Mouse (Mus musculus): ENCODE data around the gene B3galt2.
A peak's percentile ranks its signal among the peaks of the same experiment; 100 is the strongest.
"Not testable (repeated sequence)": the region's sequence is repeated elsewhere in the genome, so short reads cannot be mapped to it uniquely, and the experiment has no call there.

B3galt2 gene

DNA sequence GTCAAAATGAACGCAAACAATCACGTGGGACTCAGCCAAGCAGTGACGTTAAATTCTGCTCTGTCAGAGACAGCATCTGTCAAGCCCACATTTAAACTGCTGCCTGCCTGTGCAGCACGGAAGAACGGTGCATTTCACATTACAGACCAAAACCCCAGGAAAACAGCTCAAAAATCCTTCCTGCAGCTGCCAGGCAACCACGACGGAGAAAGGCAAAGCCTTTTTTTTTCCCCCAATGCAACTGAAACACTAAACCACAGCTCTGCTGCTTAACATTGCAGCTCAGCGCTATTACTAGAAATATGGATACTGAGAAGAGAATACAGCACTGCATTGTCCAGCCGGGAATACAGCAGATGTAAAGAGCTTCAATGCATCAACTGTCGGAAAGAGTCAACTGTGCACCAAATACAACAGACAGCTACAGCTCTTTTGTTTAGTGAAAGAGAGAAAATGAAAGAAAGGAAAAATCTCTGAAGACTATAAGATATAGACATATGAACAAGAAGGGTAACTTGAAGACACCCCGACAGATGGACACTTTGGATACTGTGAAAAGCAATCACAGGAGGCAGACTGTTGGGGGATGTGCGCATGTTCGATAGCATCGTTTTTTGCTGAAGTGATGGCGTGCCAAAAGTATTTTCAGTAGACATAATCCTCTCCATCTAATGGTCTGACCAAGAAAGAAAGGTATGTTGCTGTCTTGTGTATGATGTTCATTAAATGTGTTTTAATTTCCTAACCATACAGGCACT is at the start of gene B3galt2:
Gene B3galt2 (plus strand): TSS at position 15 of the 758 bp plus-strand sequence.
- DNase-seq, result no peak

DNA sequence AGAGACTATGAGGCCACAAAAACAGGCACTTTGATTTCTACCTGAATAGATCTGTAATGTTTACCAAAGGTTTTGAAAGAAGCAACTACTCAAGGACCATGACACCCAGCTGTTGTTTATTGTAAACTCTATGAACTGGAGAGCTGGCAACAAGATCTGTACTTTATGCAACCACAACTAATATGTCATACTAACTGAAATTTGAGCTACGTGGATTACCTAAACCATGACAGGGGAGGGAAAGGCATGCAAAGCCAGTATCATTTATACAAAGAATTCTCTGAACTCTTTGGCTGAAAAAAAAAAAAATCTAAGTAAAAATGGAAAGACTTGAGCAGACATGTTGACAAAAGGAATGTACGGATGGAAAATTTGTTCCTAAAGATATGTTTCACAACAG is 43.6 kb upstream of the B3galt2 start:
- no peak for DNase-seq

GRCm38 (mm10) chr1:143608911-143609310 is 31.6 kb upstream of the B3galt2 start:
- DNase-seq, result no peak

- no peak for DNase-seq
Measured at GRCm38 (mm10) chr1:143612901-143613300, 27.6 kb upstream of the B3galt2 start.

DNA sequence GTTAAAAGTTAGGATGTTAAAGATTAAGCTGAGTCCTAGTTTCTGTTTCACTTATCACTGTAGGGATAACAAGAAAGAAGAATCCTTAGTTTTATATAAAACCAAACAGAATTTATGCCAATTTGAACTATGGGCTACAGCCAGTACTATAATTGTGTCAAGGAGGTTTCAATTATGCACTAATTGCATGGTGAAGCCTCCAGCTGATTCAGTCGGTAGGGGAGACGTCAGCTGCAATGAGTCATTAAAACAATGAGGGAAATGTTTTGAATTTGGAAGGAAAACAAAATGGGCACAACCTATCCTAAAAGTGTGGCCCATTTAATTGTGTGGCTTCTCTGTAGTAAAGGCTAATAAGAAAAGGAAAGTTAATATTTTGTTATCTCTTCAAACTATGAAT is 20.7 kb upstream of the B3galt2 start:
- no peak for DNase-seq

- DNase-seq, result no peak
Measured at GRCm38 (mm10) chr1:143621930-143622329, 18.5 kb upstream of the B3galt2 start.

GRCm38 (mm10) chr1:143622634-143623033 is 17.8 kb upstream of the B3galt2 start:
- no peak for DNase-seq

GRCm38 (mm10) chr1:143631337-143631736 is 9.1 kb upstream of the B3galt2 start:
- DNase-seq, result no peak

- no peak for DNase-seq
Measured at GRCm38 (mm10) chr1:143632361-143632760, 8.1 kb upstream of the B3galt2 start.

DNA sequence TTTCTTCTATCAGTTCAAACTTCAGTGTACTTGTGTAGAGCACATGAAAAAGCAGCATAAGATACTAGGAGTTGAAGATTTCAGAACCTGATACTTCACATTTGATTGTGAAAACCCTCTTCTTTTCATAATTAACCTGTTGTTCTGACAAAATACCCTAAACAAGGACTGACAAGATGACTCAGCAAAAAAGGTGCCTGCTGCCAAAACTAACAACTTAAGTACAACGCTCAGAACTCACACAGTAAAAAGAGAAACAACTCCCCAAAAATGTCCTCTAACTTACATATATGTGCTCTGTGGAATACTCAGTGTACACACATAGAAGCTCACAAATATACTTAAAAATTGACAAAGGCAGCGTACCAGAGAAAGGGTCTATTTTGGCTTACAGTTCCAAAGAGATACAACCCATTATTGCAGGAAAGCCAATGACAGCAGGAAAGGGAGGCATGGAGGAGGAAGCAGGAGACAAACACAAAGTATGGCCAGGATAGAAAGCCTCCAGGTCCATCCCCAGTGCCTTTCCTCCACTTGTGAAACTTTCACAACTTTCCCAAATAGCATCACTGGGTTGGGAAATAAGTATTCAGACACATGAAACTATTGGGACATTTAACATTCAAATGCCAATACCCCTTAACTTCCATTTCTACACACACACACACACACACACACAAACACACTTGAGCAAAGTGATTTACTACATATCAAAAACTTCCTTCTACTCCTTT is 7.4 kb upstream of the B3galt2 start:
- no peak for DNase-seq

DNA sequence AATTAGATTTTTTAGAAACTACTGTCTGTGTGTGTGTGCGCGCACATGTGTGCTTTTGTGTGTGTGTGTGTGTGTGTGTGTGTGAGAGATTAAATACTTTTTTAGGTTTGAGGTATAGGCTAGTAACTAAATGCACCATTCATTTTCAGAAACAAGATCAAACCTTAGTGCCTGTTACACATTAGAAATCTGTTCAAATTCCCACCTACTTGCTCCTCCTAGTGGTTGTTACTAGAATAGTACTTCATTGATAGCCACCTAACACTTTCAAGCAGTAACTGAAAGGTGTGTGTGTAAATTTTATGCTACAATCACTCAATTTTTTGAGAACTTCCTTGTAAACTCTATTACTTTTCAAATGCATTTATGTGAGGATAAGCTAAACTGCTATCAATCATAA is 3.8 kb downstream of the B3galt2 start:
- DNase-seq, result no peak

GRCm38 (mm10) chr1:143645386-143645785 is 4.9 kb downstream of the B3galt2 start:
- DNase-seq, result no peak

DNA sequence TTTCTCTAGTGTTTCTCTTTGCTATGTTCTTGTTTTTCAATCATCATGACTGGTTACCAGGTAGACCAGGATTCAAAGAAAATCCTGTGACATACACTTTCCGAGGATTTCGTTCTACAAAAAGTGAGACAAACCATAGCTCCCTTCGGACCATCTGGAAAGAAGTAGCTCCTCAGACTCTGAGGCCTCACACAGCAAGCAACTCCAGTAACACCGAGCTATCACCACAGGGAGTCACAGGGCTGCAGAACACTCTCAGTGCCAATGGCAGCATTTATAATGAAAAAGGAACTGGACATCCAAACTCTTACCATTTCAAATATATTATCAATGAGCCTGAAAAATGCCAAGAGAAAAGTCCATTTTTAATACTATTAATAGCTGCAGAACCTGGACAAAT is 5.8 kb downstream of the B3galt2 start:
- no peak for DNase-seq

DNA sequence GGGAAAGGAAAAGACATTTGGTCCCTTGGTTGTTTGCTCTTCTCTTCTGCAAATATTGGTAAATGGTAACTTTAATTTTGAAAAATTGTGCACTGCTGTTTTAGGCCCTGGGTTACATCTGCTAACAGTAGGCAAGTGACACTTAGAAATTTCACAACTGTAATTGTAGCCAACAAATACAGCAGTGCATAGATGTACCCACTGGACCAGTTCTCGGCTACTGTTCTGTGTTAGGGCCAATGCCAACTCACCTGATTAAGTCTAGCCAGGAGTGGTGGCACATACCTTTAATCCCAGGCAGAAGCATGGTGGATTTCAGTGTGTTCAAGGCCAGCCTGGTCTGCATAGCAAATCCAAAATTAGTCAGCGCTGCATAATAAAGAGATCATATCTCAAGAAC is 9.9 kb downstream of the B3galt2 start:
- no peak for DNase-seq

DNA sequence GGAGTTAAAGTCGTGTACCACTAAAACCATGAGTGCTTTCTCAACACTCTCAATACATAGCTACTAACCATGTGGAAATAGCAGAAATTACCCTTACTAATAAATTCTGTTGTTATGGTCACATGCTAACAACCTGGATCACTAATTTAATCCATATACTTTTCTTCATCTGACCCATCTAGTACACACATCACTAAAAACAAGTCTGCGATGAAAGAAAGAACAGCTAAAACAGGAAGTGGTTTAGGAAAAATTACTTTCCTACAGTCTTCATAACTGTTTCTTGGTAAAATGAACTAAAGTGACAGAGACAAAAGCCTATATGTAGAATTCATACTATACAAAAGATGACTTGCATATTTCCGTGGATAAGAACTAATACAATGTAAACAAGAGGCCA is 13.2 kb downstream of the B3galt2 start:
- DNase-seq, result no peak

GRCm38 (mm10) chr1:143663197-143663596 is 22.7 kb downstream of the B3galt2 start:
- no peak for DNase-seq

- not testable (repeated sequence) for DNase-seq
Measured at GRCm38 (mm10) chr1:143664786-143665185, 24.3 kb downstream of the B3galt2 start.

DNA sequence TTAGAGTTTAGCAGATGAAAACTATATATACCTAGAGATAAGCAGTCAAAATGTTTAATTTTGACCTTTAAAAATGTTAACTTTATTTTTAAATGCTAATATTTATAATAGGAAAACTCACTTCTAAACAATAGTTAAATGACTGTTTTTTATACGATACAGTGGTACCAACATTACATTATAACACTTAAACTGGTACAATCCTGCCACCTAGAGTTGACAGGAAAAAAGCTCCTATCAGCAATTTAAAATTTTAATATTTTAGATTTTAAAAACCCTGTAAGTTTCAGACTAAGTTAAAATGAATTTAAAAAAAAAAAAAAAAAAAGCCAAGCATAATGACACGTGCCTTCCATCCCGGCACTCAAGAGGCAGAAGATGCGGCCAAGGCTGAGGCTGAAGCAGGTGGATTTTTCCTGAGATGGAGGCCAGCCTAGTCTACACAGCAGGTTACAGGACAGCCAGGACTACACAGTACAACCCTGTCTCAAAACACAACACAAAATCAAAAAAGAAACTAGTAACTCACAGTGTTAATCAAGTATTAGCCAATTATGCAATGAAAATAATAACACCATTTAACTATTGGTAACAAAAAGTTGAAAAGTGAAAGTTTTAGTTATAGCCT is 35.4 kb downstream of the B3galt2 start:
- no peak for DNase-seq

- no peak for DNase-seq
Measured at GRCm38 (mm10) chr1:143681108-143681507, 40.6 kb downstream of the B3galt2 start.

DNA sequence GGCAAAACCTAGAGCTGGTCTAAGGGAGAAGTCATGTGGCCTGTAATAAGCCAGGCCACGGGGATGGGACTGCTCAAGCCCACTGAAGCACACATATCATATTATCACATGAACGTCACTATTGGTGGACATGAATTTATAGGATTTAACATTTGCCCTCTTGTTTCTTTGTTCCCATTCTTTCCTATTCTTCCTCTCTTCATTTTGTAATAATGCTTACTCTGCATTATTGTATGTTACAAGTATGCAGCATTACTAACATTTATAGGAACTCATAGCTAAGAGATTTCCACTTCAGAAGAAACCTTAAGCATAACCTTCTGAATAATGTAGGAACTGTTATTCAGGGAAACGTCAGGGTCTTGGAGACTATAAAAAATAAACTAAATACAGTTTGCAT is 44.4 kb downstream of the B3galt2 start:
- DNase-seq, result no peak

DNA sequence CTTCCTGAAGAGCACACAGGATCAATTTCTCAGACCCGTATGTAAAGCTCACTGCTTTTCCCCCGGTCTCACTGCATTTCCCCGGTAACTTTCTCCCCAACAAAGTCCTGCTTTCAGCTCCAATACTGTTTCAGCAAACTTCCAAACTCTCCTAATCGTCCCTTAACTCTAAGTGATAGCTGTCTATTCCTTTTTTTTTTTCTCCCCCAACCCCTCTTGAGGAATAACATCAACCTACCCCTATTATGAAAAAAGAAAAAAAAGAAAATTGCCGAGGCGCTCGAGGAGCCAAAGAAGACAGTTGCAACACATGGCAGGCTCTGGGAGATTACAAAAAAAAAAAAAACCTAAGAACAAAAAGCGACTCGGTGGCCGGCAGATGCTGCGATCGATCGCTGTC is 61.3 kb downstream of the B3galt2 start:
- no peak for DNase-seq

- no peak for DNase-seq
Measured at GRCm38 (mm10) chr1:143702141-143702740, 61.8 kb downstream of the B3galt2 start.

DNA sequence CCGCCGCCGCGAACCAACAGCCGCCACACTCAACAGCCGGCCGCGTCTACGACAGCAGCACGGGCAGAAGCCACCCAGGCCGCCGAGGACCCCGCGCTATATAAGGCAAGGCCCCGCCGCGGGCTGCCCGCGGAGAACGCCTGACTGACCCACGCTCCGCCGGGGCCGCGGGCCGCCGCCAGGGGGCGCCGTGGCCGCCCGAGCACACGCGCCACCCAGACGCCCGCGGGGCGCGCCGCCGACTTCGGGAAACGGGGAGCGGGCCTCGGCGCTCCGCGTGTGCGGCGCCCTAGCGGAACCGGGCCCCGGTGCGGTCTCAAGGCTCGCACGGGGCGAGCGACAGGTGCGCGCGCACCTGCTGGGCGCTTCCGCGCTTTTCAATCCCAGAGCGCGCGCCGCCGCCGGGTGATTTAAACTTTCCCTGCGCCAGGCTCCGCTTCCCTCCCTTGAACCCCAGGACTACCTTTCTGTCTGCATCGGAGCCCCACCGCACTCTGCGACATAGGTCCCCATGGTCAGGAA is 62.3 kb downstream of the B3galt2 start, which contains the start of gene Cdc73:
Gene Cdc73 (minus strand): TSS at position 153 of the 522 bp plus-strand sequence.
- peak; percentile 93 for DNase-seq

All from lung, postnatal 14 days (tissue).